Mouse (Mus musculus): ENCODE measurements around the gene Pcp4l1.

The Pcp4l1 gene

DNA sequence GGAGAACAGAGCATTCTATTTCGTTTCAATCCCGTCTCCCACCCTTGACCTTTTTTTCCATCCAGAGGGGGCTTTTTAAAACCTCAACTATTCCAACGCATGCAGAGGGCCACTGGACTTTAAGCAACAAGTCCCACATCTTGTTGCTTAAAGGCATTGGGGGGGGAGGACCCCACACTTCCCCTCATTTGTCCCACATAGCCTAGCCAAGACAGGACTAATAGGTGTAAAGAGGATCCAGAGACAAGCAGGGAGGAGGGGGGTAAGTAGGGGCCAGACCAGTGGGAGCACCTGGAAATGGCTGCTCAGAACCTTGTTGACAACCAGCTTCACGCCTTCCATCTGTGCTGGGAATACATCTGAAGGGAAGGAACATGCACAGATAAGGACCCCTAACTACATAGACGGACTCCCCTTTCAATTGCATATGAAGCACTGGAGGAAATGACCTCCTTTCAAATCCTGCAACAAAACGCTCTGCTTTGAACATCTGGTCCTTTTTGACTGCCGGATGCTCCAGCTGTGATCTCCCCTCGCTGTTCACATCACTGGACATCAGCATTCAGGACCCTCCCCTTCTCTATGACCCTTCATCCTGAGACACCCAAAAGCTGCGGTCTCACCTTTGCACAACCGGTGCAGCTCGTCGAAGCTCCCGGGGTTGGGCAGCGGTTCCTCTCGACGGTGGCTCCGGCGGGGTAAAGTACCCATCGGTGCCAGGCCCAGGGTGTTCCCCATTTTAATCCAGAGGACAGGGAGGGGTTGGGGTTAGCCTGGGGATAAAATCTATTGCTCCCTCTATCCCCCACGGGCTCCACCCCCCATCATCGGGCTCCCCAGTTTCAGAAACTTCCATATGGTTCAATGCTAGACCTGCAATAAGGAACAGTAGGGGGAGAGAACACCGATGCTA is 25.5 kb upstream of the Pcp4l1 start:
- no peak for DNase-seq

DNA sequence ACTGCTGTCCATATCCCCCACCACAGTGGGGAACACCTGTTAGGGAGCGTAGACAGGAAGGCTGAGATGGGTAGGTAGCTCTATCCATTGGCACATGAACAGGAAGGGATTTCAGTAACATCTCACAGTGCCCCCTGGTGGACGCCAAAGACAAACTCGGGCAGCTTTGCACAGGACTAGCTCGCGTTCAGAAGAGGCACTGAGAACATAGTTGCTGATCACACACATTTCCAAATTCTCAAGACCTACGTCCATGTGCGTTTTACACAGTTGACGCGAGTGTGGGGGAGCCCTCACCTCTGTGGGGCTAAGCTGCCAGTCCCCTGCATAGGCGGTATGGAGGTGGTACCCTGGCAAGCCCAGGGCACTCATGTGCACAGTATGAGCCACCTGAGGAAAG is 24.8 kb upstream of the Pcp4l1 start:
- DNase-seq: peak; percentile 88

DNA sequence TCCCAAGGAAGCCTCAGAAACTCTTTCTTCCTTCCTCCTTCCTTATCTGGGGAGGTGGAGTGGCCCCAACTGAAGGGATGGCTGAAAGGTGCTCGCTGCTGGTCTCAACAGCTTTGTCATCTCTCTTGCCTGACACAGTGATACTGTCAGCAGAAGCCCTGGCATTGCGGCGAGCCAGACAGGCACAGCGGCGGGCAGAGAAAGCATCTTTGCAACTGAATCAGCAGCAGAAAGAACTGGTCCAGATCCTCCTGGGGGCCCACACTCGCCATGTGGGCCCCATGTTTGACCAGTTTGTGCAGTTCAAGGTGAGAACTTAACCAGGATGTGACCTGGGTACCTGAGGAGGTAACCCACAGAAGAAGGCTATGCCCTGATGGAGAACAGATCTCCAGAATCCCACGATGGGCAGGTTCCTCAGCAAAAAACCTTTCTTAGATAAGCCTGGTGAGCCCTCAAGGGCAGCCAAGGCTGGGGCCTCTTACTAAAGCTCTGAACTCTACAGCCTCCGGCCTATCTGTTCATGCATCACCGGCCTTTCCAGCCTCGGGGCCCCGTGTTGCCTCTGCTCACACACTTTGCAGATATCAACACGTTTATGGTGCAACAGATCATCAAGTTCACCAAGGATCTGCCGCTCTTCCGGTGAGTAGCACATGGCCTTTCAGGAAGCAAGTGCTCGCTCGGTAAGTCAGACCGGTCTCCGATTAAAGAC is 20.3 kb upstream of the Pcp4l1 start:
- no peak for DNase-seq

DNA sequence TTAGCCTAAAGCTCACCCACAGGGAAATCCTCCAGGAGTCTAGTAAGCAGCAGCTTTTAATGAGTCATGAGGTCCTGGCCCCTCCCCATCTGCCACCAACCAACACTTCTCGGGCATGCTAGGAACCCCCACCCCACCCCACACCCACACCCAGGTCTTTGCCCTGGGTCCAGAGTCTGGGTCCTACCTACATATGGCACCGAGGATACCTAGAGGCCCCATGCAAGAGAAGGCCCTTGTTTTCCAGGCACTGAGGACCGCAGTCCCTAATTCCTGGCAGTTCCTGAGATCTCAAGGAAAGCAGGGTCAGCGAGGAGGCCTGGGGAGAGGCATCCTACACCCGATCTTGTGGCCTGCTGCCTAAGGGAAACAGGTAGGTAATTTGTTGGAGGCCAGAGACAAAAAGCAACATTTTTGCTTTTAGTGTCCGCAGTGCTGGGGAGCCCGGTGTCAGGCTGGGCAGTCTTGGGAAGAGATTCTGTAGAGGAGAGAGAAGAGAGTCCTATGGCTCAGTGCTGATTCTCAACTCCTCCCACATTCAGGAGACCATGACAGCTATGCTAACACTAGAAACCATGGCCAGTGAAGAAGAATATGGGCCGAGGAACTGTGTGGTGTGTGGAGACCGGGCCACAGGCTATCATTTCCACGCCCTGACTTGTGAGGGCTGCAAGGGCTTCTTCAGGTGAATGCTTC is 17.9 kb upstream of the Pcp4l1 start, which contains the start of gene Nr1i3:
TSS of gene Nr1i3 (plus strand) at position 170 of the 696 bp plus-strand sequence.
- DNase-seq: no peak

DNA sequence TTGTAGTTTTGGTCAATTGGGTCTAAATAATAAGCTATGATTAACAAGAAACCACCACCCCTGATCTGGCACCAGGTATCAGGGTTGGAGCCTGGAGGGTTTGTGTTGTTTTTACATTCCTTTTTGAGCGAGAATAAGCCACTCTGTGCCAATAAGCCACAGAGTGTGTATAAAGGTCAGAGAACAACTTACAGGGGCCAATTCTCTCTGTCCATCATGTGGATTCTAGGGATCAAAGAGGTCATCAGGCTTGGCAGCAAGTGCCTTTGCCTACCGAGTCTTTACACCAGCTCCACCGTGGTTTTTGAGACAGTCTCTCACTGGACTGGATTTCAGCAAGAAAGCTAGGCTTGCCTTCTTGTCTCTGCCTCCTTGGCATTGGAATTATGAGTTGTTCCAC is 16.8 kb upstream of the Pcp4l1 start:
- DNase-seq: no peak

DNA sequence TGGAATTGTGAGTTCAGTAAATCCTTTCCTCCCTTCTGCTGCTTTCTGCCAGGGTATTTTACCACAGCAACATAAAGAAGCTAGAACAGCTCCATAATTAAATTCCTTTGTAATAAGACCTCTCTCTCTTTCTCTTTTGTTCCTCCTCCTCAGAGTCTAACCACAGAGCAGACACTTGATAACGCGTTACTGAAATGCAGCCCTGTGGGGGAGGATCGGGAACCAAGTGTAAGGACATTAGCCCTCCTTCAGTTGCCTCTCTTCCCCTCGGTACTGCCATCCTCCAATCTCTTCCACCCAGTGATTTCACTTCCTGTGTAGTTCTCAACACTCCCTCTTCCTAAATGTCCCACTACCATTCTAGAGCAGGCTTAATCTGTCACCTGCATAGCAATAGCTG is 13.3 kb upstream of the Pcp4l1 start:
- no peak for DNase-seq

DNA sequence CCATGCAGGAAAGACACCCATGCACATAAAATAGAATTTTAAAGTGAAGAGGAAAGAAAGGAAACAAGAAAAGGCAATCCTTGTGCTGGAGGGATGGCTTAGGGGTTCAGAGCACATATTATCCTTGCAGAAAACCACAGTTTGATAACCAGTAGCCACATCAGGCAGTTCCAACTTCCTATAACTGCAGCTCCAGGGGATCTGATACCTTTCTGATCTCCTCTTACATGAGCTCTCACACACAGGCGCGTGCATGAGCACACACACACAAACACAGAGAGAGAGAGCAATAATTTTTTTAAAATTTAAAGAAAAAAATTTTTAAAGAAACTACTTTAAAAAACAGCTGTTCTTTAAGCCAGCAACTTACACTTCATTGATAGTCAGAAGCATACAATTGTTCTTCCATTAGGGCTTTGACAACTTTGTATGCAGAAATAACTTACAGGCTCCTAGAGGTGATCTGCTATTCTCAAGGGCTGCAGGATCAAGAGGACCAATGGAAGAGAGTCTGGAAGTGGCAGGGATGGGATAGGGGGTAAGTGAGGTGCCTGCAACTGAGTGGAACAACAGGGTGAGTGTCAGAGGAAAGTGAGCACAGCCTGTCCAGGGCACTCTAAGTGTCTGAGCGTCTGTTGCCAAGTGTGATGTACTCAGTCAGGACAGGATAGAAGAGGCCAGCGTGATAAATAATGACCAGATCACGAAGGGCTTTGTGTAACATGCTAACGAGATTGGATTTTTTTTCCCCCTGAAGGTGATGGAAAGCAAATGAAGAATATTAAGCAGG is 9.8 kb upstream of the Pcp4l1 start:
- DNase-seq: no peak

DNA sequence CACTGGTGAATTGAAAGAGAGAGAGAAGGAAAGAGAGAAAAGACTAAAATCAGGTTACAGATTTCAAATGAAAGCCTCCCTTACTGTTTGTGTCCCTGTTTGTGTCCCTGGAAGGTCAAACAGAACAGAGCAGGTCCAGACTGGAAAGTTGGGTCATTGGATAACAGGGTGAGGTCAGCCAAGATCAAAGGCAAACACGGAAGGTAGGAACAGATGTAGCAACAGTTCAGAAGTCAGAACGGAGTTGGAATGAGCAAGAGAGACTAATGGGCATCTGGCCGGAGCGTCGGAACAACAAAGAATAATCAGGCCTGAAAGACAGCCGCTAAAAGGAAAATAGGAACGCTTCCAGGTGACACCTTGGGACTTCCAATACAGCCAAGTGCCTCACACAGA is 8.2 kb upstream of the Pcp4l1 start:
- no peak for DNase-seq

DNA sequence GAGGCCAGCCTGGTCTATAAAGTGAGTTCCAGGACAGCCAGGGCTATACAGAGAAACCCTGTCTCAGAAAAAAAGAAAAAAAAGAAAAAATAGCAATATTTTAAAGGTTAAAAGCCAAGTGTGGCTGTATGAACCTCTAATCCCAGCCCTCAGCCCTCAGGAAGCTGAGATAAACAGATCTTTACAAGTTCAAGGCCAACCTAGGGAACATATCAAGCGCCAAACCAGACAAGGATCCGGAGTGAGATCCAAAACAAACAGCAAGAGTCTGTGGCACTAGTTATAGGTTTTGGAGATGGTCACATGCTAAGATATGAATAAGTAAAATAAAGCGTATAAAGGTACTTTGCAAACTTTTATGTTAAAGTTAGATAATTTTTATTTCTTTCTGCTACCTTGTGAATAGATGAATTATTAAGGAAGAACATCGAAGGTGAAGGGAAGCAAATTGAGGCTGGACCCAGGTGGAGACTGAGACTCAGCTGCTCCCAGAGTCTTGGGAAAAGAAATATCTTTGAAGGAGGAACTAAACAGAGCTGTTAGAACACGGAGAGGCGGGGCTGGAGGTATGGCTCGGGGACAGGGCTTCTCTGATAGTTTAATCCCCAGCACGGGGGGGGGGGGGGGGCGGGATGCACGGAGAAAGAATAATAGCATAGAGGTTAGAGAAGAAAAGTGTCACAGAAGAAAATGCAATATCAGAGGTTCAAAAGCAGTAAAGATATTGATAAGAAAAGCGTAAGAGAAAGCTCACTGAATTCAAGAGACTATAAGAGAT is 7.6 kb upstream of the Pcp4l1 start:
- no peak for DNase-seq

DNA sequence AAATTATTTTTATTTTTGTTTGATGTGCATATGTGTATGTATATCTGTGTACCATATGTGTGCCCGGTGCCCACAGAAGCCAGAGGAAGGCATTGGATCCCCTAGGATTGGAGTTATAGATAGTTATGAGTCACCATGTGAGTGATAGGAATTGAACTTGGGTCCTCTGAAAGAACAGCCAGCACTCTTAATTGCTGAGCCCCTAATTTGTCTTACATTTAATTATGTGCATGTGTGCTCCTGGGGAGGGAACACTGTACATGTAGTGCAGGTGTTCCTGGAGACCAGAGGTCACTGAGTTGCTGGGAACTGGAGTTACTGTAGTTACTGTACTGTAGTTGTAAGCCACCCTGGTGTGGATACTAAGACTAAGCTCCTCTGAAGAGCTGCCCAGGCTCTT is 4.7 kb upstream of the Pcp4l1 start:
- DNase-seq: no peak

DNA sequence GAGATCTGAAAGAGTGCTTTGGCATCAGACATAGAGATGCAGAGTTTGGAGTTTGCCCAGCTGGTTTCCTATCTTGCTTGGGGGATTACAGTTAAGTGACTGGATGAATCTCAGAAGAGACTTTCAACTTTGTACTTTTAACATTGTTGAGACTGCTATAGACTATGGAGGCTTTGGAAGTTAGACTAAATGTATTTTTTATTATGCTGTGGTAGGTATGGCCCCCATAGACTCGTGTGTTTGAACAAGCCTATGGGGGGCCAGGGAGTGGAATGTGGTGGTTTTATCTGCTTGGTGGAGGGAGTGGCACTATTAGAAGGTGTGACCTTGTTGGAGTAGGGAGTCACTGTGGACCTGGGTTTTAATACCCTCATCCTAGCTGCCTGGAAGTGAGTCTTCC is 3.5 kb upstream of the Pcp4l1 start:
- no peak for DNase-seq

DNA sequence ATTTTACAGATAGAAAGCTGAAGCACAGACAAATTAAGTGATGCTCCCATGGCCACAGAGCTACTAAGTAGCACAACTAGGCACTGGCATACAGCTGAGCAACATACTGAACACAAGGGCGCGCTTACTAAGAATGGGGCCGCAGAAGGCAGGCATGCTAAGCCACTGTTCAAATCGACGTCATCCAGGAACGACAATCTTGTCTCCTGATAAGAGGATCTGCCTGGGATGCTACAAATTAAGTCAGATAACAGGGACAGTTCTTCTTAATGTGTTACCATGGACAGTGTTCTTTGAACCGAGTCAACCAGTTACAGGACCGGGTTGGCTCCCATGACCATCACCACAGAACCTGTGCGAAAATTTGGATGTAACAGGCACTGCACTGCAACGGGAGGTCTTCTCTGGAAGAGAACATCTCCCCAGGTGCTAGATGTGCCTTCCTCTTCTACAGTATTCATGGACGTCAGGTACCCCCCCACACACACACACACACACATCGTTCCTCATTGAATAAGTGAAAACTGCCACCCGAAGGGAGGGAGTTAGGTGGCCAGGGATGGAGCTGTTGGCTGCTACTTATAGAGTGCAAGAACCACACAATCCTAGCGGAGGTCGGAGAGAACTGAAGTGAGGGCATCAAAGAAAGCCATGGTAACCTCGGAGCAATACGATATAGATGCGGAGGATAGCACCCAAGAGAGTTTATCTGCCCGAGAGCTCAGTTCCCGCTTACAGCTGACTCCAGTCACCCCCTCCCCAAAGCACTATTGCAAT is 834 bp downstream of the Pcp4l1 start:
- DNase-seq: peak; percentile 32 to 34

DNA sequence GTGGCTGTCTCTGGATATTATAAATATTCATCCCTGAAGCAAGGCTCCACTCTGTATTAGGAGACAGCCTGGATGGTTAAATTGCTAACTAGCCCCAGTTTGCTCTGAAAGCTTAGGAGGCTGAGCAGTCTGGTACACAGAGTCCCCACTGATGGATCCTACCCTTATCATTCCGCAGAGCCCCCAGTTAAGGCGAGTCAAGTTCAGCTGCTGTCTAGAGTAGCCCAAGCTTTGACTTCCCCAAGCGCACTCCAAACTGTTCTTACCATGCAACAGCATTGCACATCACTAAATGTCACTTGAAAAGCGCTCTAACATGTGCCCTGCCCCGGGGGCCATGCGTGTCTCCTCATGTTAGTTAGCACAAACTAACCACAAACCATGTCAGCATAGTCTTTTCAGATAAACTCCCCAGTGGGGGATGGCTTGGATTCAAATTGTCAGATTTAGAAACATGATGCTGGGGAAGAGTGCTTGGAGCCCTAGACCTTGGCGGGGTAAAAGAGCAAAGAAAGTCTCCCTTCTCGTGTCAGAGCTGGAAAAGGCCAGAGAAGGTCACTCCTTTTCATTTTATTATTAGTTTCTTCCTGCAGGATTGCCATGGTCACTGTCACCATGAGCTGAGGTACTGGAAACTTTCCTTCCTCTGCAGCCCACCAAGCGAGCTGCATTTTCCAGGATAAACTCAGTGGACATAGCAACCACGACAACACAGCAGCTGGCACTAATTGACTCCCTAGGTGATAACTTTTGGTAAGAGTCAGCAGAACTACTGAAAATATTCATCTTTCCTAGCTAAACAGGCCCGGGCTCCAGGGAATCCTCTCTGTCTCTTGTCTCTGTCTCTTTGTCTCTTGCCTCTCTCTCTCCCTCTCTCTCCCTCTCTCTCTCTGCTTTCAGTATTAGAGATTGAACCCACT is 1.9 kb downstream of the Pcp4l1 start:
- peak; percentile 4 to 6 for DNase-seq

DNA sequence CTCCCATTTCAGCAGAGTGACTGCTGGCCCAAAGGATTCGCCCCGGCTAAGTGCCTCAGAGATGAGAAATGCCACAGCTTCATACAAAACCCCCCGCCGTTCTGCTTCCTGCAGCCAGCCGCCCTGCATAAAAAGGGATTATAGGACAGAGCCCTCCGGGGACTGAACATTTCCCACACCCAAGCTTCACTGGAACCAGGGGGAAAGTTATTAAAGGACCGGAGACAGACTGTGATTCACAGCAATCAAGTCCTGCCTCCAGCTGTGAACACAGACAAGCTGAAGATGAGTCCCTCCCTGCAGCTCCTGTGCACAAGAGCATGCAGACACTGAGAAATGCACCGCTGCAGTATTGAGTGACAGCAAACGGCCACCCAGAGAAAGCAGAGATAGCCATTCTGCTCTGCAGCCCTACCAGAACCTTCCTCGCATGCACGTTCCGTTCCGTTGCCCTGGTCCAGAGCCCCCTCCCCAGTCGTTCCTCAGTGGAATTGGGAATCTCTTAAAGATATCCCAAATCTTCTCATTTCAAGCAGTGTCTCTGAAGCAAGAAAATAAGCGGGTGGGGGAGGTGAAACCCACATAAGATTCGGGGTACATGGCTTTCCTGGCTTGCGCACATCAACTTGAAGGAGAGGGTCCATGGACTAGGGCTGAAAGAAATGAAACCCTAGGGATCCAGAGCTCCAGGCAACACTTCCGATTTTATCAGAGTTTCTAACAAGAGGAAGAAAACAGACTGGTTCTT is 2.8 kb downstream of the Pcp4l1 start:
- DNase-seq: no peak

DNA sequence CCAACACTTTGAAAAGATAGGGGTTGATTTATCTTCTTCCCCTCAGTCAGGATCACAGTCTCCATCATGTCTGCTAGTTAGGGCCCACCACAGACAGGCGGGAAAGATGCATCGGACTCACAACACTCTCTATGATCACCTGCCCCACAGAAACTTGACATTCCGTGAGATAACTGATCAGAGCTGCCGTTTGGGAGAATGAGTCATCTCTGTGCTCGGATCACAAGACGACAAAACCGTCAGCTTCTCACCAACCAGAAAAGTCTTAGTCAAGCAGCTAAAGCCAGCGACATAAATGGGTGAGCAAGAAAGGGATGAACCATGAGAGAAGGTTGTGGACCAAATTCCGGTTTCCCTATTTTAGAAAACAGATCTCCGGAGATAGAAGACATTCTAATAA is 3.8 kb downstream of the Pcp4l1 start:
- no peak for DNase-seq

DNA sequence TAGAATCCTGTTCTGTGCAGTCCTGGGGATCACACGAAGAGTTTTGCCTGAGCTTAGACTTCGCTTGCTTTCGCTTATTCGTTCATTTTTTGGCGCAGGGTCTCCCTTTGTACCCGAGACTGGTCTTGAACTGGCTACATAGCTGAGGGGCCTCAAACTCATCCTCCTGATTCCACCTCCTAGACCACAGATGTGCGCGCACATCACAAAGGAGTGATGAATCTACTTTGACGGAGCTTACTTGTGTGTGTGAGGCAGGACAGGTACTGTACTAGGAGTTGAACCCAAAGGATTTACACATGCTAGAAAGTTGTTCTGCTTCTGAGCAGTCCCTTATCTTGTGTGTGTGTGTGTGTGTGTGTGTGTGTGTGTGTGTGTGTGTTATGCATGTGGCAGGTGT is 5.2 kb downstream of the Pcp4l1 start:
- DNase-seq: no peak

DNA sequence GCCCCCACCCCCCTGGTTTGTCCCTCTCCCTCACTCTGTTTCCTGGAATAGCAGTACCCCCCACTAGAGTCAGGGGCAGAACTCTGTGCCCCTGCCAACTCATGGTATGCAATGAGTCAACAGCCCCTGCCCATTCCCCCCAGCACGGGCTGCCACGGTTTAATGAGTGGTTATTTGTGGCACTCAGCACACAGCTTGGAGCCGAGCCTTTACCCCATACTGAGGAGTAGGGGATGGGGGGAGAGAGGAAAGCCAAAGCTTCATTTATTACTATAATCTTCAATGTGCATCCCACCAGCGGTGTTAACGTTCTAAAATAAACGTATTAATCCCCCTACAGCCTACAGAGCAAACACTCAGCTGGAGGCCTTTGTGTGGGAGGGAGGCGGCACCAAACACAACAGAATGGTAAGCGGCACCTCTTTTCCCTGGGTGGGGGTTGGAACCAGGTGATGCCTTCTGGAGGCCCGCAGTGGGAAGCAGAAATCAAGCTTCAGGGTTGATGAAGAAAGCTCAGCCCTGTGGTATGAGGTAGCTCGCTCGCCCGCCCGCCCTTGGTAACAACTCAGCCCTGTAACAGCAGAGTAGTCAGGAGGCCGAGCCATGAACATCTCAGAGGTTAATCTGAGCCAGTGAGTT is 6.5 kb downstream of the Pcp4l1 start:
- DNase-seq: no peak

DNA sequence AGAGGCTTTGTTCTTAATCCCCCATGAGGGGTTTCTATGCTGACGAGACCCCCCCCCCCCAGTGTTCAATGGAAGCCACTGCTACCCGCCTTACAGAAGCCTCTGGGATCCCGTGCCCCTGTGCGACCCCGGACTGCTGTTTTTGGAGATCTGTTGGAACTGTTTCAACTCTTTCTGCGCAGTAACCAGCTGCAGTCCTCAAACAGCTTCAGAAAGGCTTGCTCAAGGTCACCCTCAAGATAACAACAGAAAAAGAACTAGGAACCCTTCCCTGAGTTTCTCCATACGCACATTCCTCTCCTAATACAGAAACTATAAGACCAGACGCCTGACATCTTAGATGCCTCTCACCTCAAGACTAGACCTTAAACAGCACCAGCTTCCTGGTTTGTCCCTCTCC is 7.0 kb downstream of the Pcp4l1 start:
- no peak for DNase-seq

Measured in B cell, adult 2 months (primary cell).